Mouse (Mus musculus) heart, postnatal 0 days (tissue): ENCODE results near the gene Foxi3. TPM values are rescaled to one million over a fixed set of nuclear protein-coding genes. Genes with fewer than 3 reads are reported as not detected.

Experiments used
- ATAC-seq: fragments of 200-750 bp; cut with Nextera tagmentation; 2 replicates; pipeline ENCODE4 v1.8.0; 2017; ENCODE audit warnings: low read depth, moderate number of reproducible peaks, moderate library complexity; ENCODE audit not compliant: insufficient read depth
- DNase-seq: peaks from one replicate; pipeline ENCODE4 v3.0.0-alpha.2; 2016; ENCODE audit warnings: low spot score
- H3K27ac ChIP-seq: fragments of 300-500 bp; sonication (generic); 2 replicates; pipeline ENCODE4 v1.5.1; 2014; ENCODE audit warnings: low read depth, mild to moderate bottlenecking
- H3K27me3 ChIP-seq: fragments of 300-500 bp; sonication (generic); 2 replicates; pipeline ENCODE4 v1.6.1; 2014; ENCODE audit warnings: low read length, mixed read lengths; ENCODE audit not compliant: control insufficient read depth, insufficient read depth
- H3K36me3 ChIP-seq: fragments of 300-500 bp; sonication (generic); replicated peaks from 2 replicates; pipeline ENCODE4 v1.6.1; 2014; ENCODE audit warnings: low read length, mixed read lengths; ENCODE audit not compliant: control insufficient read depth, insufficient read depth
- H3K4me1 ChIP-seq: fragments of 300-500 bp; sonication (generic); 2 replicates; pipeline ENCODE4 v1.6.1; 2014; ENCODE audit warnings: antibody characterized with exemption; ENCODE audit not compliant: control insufficient read depth, insufficient read depth
- H3K4me2 ChIP-seq: fragments of 300-500 bp; sonication (generic); 2 replicates; pipeline ENCODE4 v1.6.1; 2014; ENCODE audit warnings: low read depth, mild to moderate bottlenecking, low read length, moderate library complexity
- H3K4me3 ChIP-seq: fragments of 300-500 bp; sonication (generic); 2 replicates; pipeline ENCODE4 v1.5.1; 2014; ENCODE audit warnings: low read depth, low read length
- H3K9ac ChIP-seq: fragments of 300-500 bp; sonication (generic); replicated peaks from 2 replicates; pipeline ENCODE4 v1.6.1; 2014; ENCODE audit warnings: low read depth, low read length, mixed read lengths
- H3K9me3 ChIP-seq: fragments of 300-500 bp; sonication (generic); replicated peaks from 2 replicates; pipeline ENCODE4 v1.6.1; 2016; ENCODE audit warnings: low read length; ENCODE audit not compliant: control insufficient read depth
- CTCF ChIP-seq: IDR thresholded peaks from 2 replicates; pipeline ENCODE4 v1.5.1; 2016; ENCODE audit warnings: antibody characterized with exemption, control low read depth, low read depth
- EP300 ChIP-seq: IDR thresholded peaks from 2 replicates; pipeline ENCODE4 v1.6.1; 2016; ENCODE audit warnings: antibody characterized with exemption, low read depth
- WGBS: fragments of 180-500 bp; shearing (Covaris S2); extraction: QIAGEN DNeasy Blood & Tissue Kit; methylation state at CpG from one replicate; pipeline ENCODE4 v1.1.7; 2014; 5-methylcytosine and 5-hydroxymethylcytosine counted together
- polyA plus RNA-seq: library from polyadenylated mRNA; unstranded; fragments of >200 nt; fragmentation: Nextera tagmentation; extraction: Ambion mirVana; gene quantifications from 2 replicates; pipeline ENCODE4 v1.2.1, GENCODE M21; 2015
- total RNA-seq: library from RNA; depleted of rRNA; stranded (reverse); fragments of >200 nt; gene quantifications from 2 replicates; pipeline ENCODE4 v1.2.3, GENCODE M21; 2014; ENCODE audit warnings: low replicate concordance; rRNA removed

Foxi3 gene
- total and polyA plus RNA-seq, 2 experiments from 2014 or later: not detected

DNA sequence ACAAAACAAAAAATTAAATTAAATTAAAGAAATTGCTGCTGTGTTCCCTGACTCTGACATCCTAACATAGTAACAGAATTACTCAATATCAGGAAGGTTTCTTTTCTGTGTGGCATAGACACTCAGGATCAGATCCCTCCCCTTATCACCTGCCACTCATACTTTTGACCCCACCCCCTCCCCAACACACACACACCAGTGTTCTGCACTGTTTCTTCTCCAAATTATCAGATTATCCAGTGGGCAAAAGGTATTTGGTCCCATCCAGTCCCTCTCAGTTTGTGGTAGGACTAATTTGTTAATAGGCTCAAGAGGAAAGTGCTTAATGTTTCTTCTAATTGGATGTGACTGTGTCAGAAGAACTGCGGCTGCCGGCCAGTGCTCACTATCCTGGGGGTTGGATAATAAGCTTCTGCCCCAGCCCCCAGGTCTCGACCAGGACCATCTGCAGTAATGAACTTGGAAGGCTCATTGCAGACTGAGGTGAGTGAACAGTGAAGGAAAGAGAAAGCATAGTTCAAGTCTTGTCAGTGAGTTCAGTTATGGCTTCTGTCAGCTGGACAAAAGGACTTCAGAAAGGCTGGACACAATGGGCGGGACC is 39.9 kb downstream of the Foxi3 start:
- Histone ChIP-seq H3K4me3 (no peak overlapping the region), H3K27ac (no peak overlapping the region), H3K27me3 (no peaks in the 10 kb centered on the region), H3K9ac (no peak overlapping the region), H3K4me2 (no peak overlapping the region), H3K36me3 (no peaks in the 10 kb centered on the region), H3K9me3 (0 out of 2 replicates have a peak, but pooled peaks cover 3% of the 10 kb centered on the region), H3K4me1 (no peaks in the 10 kb centered on the region)
- 63% methylated on average over 4 of the region's 4 CpGs for WGBS
- no peak for DNase-seq
- no peak for ATAC-seq
- no peak for TF ChIP-seq CTCF
- no peak for TF ChIP-seq EP300

DNA sequence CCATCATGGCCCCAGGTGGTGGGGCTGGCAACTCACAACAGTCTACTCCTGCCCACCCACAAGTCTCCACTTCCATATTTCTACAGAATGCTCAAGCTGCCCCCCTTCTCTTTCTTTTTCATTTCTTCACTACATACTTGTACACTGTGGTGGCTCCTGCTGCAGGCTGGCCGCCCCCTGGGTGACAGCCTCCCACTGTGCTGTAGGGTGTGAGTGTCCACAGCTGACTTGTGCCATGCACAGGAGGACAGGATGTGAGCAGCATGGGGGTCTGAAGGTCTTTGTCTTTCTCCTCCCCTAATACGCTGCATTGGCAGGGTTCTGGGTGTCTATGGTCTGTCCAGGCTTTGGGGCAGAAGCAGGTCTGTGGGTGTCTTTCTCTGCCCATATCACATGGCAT is 46.3 kb downstream of the Foxi3 start:
- Histone ChIP-seq H3K27me3 (no peaks in the 10 kb centered on the region), H3K4me1 (no peaks in the 10 kb centered on the region), H3K4me3 (no peak overlapping the region), H3K9me3 (0 out of 2 replicates have a peak, but pooled peaks cover 3% of the 10 kb centered on the region), H3K27ac (no peak overlapping the region), H3K36me3 (no peaks in the 10 kb centered on the region), H3K9ac (no peak overlapping the region), H3K4me2 (no peak overlapping the region)
- 93% methylated on average over 2 of the region's 2 CpGs for whole genome bisulfite sequencing
- no peak for DNase-seq
- TF ChIP-seq EP300 (no peak), CTCF (no peak)
- no peak for ATAC-seq

- Histone ChIP-seq H3K27me3 (no peaks in the 10 kb centered on the region), H3K4me2 (no peak overlapping the region), H3K9ac (no peak overlapping the region), H3K4me1 (no peaks in the 10 kb centered on the region), H3K4me3 (no peak overlapping the region), H3K36me3 (no peaks in the 10 kb centered on the region), H3K9me3 (no peaks in the 10 kb centered on the region), H3K27ac (no peak overlapping the region)
- TF ChIP-seq CTCF: no peak
- no peak for TF ChIP-seq EP300
- WGBS: 75% methylated on average over 2 of the region's 2 CpGs
- DNase-seq: no peak
- no peak for ATAC-seq
Measured at GRCm38 (mm10) chr6:71004161-71004560, 47.8 kb downstream of the Foxi3 start.

Other genes starting within 250 kb of the Foxi3 start
- gene Rpia, start 164.3 kb upstream of the Foxi3 start, total RNA-seq: 3.2 and 4.9 TPM in 2 replicates
- 0.87 and 0.92 TPM in 2 replicates for gene Rpia, start 164.3 kb upstream of the Foxi3 start, polyA plus RNA-seq
- gene Eif2ak3, start 112.0 kb upstream of the Foxi3 start, total RNA-seq: 16.6 and 20.4 TPM in 2 replicates
- gene Eif2ak3, start 112.0 kb upstream of the Foxi3 start, polyA plus RNA-seq: 3.6 and 3.7 TPM in 2 replicates
- gene Tex37, start 37.6 kb upstream of the Foxi3 start, total RNA-seq: not detected in 2 replicates
- not detected in 2 replicates for gene Tex37, start 37.6 kb upstream of the Foxi3 start, polyA plus RNA-seq
- 3.7 and 11.1 TPM in 2 replicates for gene Thnsl2, start 187.9 kb downstream of the Foxi3 start, total RNA-seq
- 6.9 and 7.6 TPM in 2 replicates for gene Thnsl2, start 187.9 kb downstream of the Foxi3 start, polyA plus RNA-seq
- gene Fabp1, start 243.3 kb downstream of the Foxi3 start, total RNA-seq: not detected in 2 replicates
- 0.23 and 0.83 TPM in 2 replicates for gene Fabp1, start 243.3 kb downstream of the Foxi3 start, polyA plus RNA-seq